Comparison of ENCODE assay signal across 8 mouse cellular contexts in genomic region chr16:33178278-33179074, GRCm38 (mm10). TPM values are rescaled to one million over a fixed set of nuclear protein-coding genes. Genes with fewer than 3 reads are reported as not detected.
DNase-seq lines count a peak whose midpoint lies in the region; ATAC-seq and TF ChIP-seq lines count a peak whose summit lies in the region.

No protein-coding gene starts in this region.

- no peak overlapping the region for H3K4me2 ChIP-seq in midbrain, embryonic 11.5 days
- peak overlapping the region; percentile 30 for H3K4me2 ChIP-seq in limb, embryonic 15.5 days

- WGBS in midbrain, embryonic 11.5 days = 74% methylated on average over 17 of the region's 17 CpGs
- WGBS in midbrain, embryonic 10.5 days = 84% methylated on average over 17 of the region's 17 CpGs
- WGBS in limb, embryonic 15.5 days = 53% methylated on average over 17 of the region's 17 CpGs
- 73% methylated on average over 17 of the region's 17 CpGs for WGBS in small intestine, adult 2 months

- H3K27ac ChIP-seq in midbrain, embryonic 11.5 days (ENCODE audit: low read depth, low read length) = no peak overlapping the region
- no peak overlapping the region for H3K27ac ChIP-seq in midbrain, embryonic 10.5 days (replicated peaks)
- peak overlapping the region; percentile 33; the same call in 1 of the 2 replicates for H3K27ac ChIP-seq in limb, embryonic 15.5 days
- no peak overlapping the region for H3K27ac ChIP-seq in small intestine, adult 2 months (ENCODE audit: insufficient read depth, low read depth, low read length)

- H3K27me3 ChIP-seq in midbrain, embryonic 11.5 days (ENCODE audit: control insufficient read depth, insufficient read depth, low read length) = no peaks in the 10 kb centered on the region
- H3K27me3 ChIP-seq in midbrain, embryonic 10.5 days (ENCODE audit: low read depth, poor library complexity, severe bottlenecking) = no peaks in the 10 kb centered on the region
- H3K27me3 ChIP-seq in limb, embryonic 15.5 days = no peaks in the 10 kb centered on the region
- no peaks in the 10 kb centered on the region for H3K27me3 ChIP-seq in small intestine, adult 2 months (ENCODE audit: control insufficient read depth, insufficient read depth, low read length)

- H3K4me1 ChIP-seq in midbrain, embryonic 11.5 days (ENCODE audit: control insufficient read depth, insufficient read depth, low read length) = no peaks in the 10 kb centered on the region
- peaks cover 4% of the 10 kb centered on the region; the same call in 1 of the 2 replicates for H3K4me1 ChIP-seq in midbrain, embryonic 10.5 days
- 0 out of 2 replicates have a peak, but pooled peaks cover 3% of the 10 kb centered on the region for H3K4me1 ChIP-seq in limb, embryonic 15.5 days
- H3K4me1 ChIP-seq in small intestine, adult 2 months (ENCODE audit: control insufficient read depth, insufficient read depth, insufficient read length, low read length) = peaks cover 11% of the 10 kb centered on the region; the same call in 1 of the 2 replicates

- peak; percentile 20 for DNase-seq in cerebellum, adult 11-12 months
- DNase-seq in cerebellum, adult 9-11 months = no peak
- peak; percentile 72 for DNase-seq in midbrain, embryonic 11.5 days (ENCODE audit: low spot score, missing footprints)
- no peak for DNase-seq in midbrain, embryonic 10.5 days (ENCODE audit: low spot score)
- DNase-seq in heart, postnatal 10 days = peak; percentile 19 to 48

- intact Hi-C loops in heart, postnatal 10 days (cut with DNase I) = no loop called here

- no peaks in the 10 kb centered on the region for H3K36me3 ChIP-seq in midbrain, embryonic 11.5 days (ENCODE audit: control insufficient read depth, insufficient read depth, low read length)
- no peaks in the 10 kb centered on the region for H3K36me3 ChIP-seq in midbrain, embryonic 10.5 days
- H3K36me3 ChIP-seq in limb, embryonic 15.5 days = no peaks in the 10 kb centered on the region
- H3K36me3 ChIP-seq in small intestine, adult 2 months (ENCODE audit: control insufficient read depth, insufficient read depth, low read length) = no peaks in the 10 kb centered on the region

- no peak for TF ChIP-seq CTCF in small intestine, adult 2 months (IDR thresholded peaks at IDR 0.05; ENCODE audit: extremely low read depth, insufficient read length, insufficient replicate concordance, low read depth, low read length)

- ATAC-seq in midbrain, embryonic 11.5 days (ENCODE audit: low FRiP score) = no peak
- ATAC-seq in limb, embryonic 15.5 days (ENCODE audit: insufficient number of reproducible peaks, low FRiP score, low TSS enrichment, low read depth) = no peak
- no peak for ATAC-seq in megakaryocyte-erythroid progenitor cell, adult 5-6 weeks (replicated peaks; ENCODE audit: low FRiP score, low TSS enrichment, poor library complexity, severe bottlenecking)

- TF ChIP-seq POLR2A in small intestine, adult 2 months (IDR thresholded peaks at IDR 0.05; ENCODE audit: low read depth, low read length) = no peak

- no peaks in the 10 kb centered on the region for H3K9me3 ChIP-seq in midbrain, embryonic 11.5 days (ENCODE audit: control insufficient read depth, low read length)
- no peaks in the 10 kb centered on the region; the same call in 1 of the 2 replicates for H3K9me3 ChIP-seq in midbrain, embryonic 10.5 days (replicated peaks)
- H3K9me3 ChIP-seq in limb, embryonic 15.5 days = no peaks in the 10 kb centered on the region

- H3K9ac ChIP-seq in midbrain, embryonic 11.5 days (ENCODE audit: low read length) = no peak overlapping the region
- no peak overlapping the region for H3K9ac ChIP-seq in limb, embryonic 15.5 days

- H3K4me3 ChIP-seq in midbrain, embryonic 11.5 days (ENCODE audit: low read depth, low read length) = no peak overlapping the region
- H3K4me3 ChIP-seq in midbrain, embryonic 10.5 days = no peak overlapping the region
- peak overlapping the region; percentile 17; the same call in 1 of the 2 replicates for H3K4me3 ChIP-seq in limb, embryonic 15.5 days
- H3K4me3 ChIP-seq in small intestine, adult 2 months (ENCODE audit: low read depth, low read length) = peak overlapping the region; percentile 0; the same call in 1 of the 2 replicates

RNA-seq across cellular contexts. Expression of gene Osbpl11, which starts 6.4 kb away (rescaled TPM):
- 24.5 and 25.2 TPM in 2 replicates for polyA plus RNA-seq in midbrain, embryonic 11.5 days (2014; fragmentation: Nextera tagmentation; extraction: Ambion mirVana)
- polyA plus RNA-seq in midbrain, embryonic 10.5 days (2016; fragmentation: Nextera tagmentation; extraction: Ambion mirVana) = 22.3 and 23.3 TPM in 2 replicates
- 10 to 100 TPM; 23.4 to 27.3 TPM for total RNA-seq in heart, postnatal 10 days (2021)
- 15.6 and 16.0 TPM in 2 replicates for polyA plus RNA-seq in limb, embryonic 15.5 days (2015; fragmentation: Nextera tagmentation; extraction: Ambion mirVana)
- 3.3 and 8.3 TPM in 2 replicates for polyA plus RNA-seq in small intestine, adult 2 months (2012; rRNA removed)
- 7.4 and 10.7 TPM in 2 replicates for total RNA-seq in megakaryocyte-erythroid progenitor cell, adult 5-6 weeks (2014; fragmentation: Nextera tagmentation)
- total RNA-seq in megakaryocyte-erythroid progenitor cell, adult 5-6 weeks (2017) = 10.9 and 12.5 TPM in 2 replicates

Comparison
In these comparisons a context has a peak if more than half of its experiments do, and no peak if none do; other contexts are left out.
1. DNase-seq: peak in cerebellum, adult 11-12 months (single experiment), midbrain, embryonic 11.5 days (single experiment) and heart, postnatal 10 days (2 of 2); none in cerebellum, adult 9-11 months (single experiment) and midbrain, embryonic 10.5 days (single experiment).
2. H3K4me3 ChIP-seq: peak in limb, embryonic 15.5 days (single experiment) and small intestine, adult 2 months (single experiment); none in midbrain, embryonic 11.5 days (single experiment) and midbrain, embryonic 10.5 days (single experiment).